Mouse (Mus musculus): ENCODE results near the gene Adam8.

- TF ChIP-seq CTCF (IDR thresholded peaks at IDR 0.05; ENCODE audit: control insufficient read depth, insufficient read depth, insufficient read length) (no peak), USF1 (IDR thresholded peaks at IDR 0.05; ENCODE audit: low read depth) (no peak), MAX (IDR thresholded peaks at IDR 0.05) (no peak), MYOD1 (IDR thresholded peaks at IDR 0.05; ENCODE audit: control insufficient read depth, insufficient read length, low read depth) (no peak), CEBPB (IDR thresholded peaks at IDR 0.05; ENCODE audit: low read depth) (no peak), FOSL1 (IDR thresholded peaks at IDR 0.05; ENCODE audit: insufficient read depth, low read length, poor library complexity, severe bottlenecking) (no peak)
Measured at GRCm38 (mm10) chr7:140006861-140007611, 14.7 kb upstream of the Adam8 start.
